In the genomic region with DNA sequence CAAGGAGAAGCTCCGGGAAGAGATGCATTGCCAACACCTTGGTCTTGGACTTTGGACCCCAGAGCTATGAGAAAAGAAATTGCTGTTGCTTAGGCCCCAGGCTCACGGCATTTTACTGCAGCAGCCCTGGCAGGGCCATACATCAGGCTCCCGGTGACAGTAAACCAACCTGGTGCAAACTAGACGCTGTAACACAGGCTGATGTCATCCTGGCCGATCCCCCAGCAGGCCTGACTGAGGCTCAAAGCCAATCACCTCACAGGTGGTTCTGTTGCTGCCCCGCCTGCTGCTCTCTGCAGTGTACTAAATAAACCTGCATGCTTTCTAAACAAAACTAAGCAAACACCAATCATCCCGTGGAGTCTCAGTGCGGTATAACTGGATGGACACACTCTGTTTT, we compare ENCODE assay signal across 11 mouse cellular contexts. TPM values are rescaled to one million over a fixed set of nuclear protein-coding genes. Genes with fewer than 3 reads are reported as not detected.
A peak's percentile ranks its signal among the peaks of the same experiment; 100 is the strongest.
DNase-seq lines count a peak whose midpoint lies in the region; ATAC-seq and TF ChIP-seq lines count a peak whose summit lies in the region.
"Had no signal": no experiment of that assay in that cellular context is flagged by ENCODE, and none has a peak within 500 bp of the region (broad histone marks: within the 10 kb centered on the region; RNA-seq: fewer than 3 reads in every experiment).

No protein-coding gene starts in this region.

- H3K4me3 ChIP-seq in heart, postnatal 0 days (ENCODE audit: low read depth, low read length) = no peak overlapping the region
- no peak overlapping the region for H3K4me3 ChIP-seq in embryonic facial prominence, embryonic 12.5 days
- no peak overlapping the region for H3K4me3 ChIP-seq in limb, embryonic 10.5 days
- H3K4me3 ChIP-seq: liver, embryonic 12.5 days; neural tube, embryonic 12.5 days; stomach, embryonic 15.5 days had no signal

- no peak for ATAC-seq in heart, postnatal 0 days (ENCODE audit: insufficient read depth, low read depth)
- ATAC-seq in embryonic facial prominence, embryonic 12.5 days (ENCODE audit: insufficient number of reproducible peaks, insufficient read depth, low FRiP score, low TSS enrichment) = no peak
- ATAC-seq: liver, embryonic 12.5 days had no signal

- H3K27ac ChIP-seq in heart, postnatal 0 days (ENCODE audit: low read depth) = 0 out of 2 replicates have a peak overlapping the region, but pooled peaks have one; percentile 81
- H3K27ac ChIP-seq in embryonic facial prominence, embryonic 12.5 days = peak overlapping the region; percentile 30
- H3K27ac ChIP-seq in limb, embryonic 10.5 days = peak overlapping the region; percentile 33; the same call in 1 of the 2 replicates
- H3K27ac ChIP-seq: liver, embryonic 12.5 days; neural tube, embryonic 12.5 days; stomach, embryonic 15.5 days had no signal

- no peaks in the 10 kb centered on the region for H3K9me3 ChIP-seq in heart, postnatal 0 days (replicated peaks; ENCODE audit: control insufficient read depth, low read length)
- no peaks in the 10 kb centered on the region for H3K9me3 ChIP-seq in embryonic facial prominence, embryonic 12.5 days
- no peaks in the 10 kb centered on the region for H3K9me3 ChIP-seq in limb, embryonic 10.5 days (replicated peaks)
- H3K9me3 ChIP-seq: liver, embryonic 12.5 days; neural tube, embryonic 12.5 days; stomach, embryonic 15.5 days had no signal

- no peaks in the 10 kb centered on the region for H3K36me3 ChIP-seq in heart, postnatal 0 days (replicated peaks; ENCODE audit: control insufficient read depth, insufficient read depth, low read length)
- H3K36me3 ChIP-seq in embryonic facial prominence, embryonic 12.5 days = no peaks in the 10 kb centered on the region
- H3K36me3 ChIP-seq in limb, embryonic 10.5 days = peaks cover 4% of the 10 kb centered on the region; the same call in 1 of the 2 replicates
- H3K36me3 ChIP-seq: liver, embryonic 12.5 days; neural tube, embryonic 12.5 days; stomach, embryonic 15.5 days had no signal

- H3K9ac ChIP-seq in heart, postnatal 0 days (replicated peaks; ENCODE audit: low read depth, low read length) = no peak overlapping the region
- H3K9ac ChIP-seq in embryonic facial prominence, embryonic 12.5 days = no peak overlapping the region
- H3K9ac ChIP-seq: liver, embryonic 12.5 days; neural tube, embryonic 12.5 days; stomach, embryonic 15.5 days had no signal

- WGBS in heart, postnatal 0 days = 49% methylated on average over 8 of the region's 8 CpGs
- WGBS in embryonic facial prominence, embryonic 12.5 days = 65% methylated on average over 8 of the region's 8 CpGs
- WGBS in limb, embryonic 10.5 days = 47% methylated on average over 8 of the region's 8 CpGs

- DNase-seq in heart, postnatal 0 days (ENCODE audit: low spot score) = no peak
- no peak for DNase-seq in heart, postnatal 10 days
- DNase-seq in brain, adult 2 months (ENCODE audit: low read depth, low spot score) = peak; percentile 58
- DNase-seq in limb, embryonic 10.5 days (ENCODE audit: low spot score) = no peak
- DNase-seq in adrenal gland, adult 18-20 months (ENCODE audit: low spot score in 2 of 2) = no peak
- DNase-seq in lung, postnatal 4 days = no peak
- DNase-seq: heart, postnatal 14 days had no signal

- H3K27me3 ChIP-seq in heart, postnatal 0 days (ENCODE audit: control insufficient read depth, insufficient read depth, low read length) = no peaks in the 10 kb centered on the region
- H3K27me3 ChIP-seq in embryonic facial prominence, embryonic 12.5 days = no peaks in the 10 kb centered on the region
- H3K27me3 ChIP-seq in limb, embryonic 10.5 days (ENCODE audit: low read depth, poor library complexity, severe bottlenecking) = no peaks in the 10 kb centered on the region
- H3K27me3 ChIP-seq: neural tube, embryonic 12.5 days; stomach, embryonic 15.5 days had no signal

- H3K4me2 ChIP-seq in heart, postnatal 0 days (ENCODE audit: low read depth, low read length) = no peak overlapping the region
- no peak overlapping the region for H3K4me2 ChIP-seq in embryonic facial prominence, embryonic 12.5 days (replicated peaks)
- H3K4me2 ChIP-seq: liver, embryonic 12.5 days; neural tube, embryonic 12.5 days; stomach, embryonic 15.5 days had no signal

- intact Hi-C loops in heart, postnatal 10 days (cut with DNase I) = no loop called here

- H3K4me1 ChIP-seq in heart, postnatal 0 days (ENCODE audit: control insufficient read depth, insufficient read depth) = peaks cover 54% of the 10 kb centered on the region
- peaks cover 34% of the 10 kb centered on the region for H3K4me1 ChIP-seq in embryonic facial prominence, embryonic 12.5 days
- H3K4me1 ChIP-seq in limb, embryonic 10.5 days = peaks cover 62% of the 10 kb centered on the region

- TF ChIP-seq CTCF in heart, postnatal 0 days (IDR thresholded peaks at IDR 0.05; ENCODE audit: low read depth) = no peak

- TF ChIP-seq EP300 in heart, postnatal 0 days (IDR thresholded peaks at IDR 0.05; ENCODE audit: low read depth) = no peak

RNA-seq across cellular contexts. Expression of a gene that starts 9.1 kb away (rescaled TPM):
- 6.3 and 17.9 TPM in 2 replicates for total RNA-seq in heart, postnatal 0 days (2014; rRNA removed; ENCODE audit: low replicate concordance)
- 20.0 and 21.7 TPM in 2 replicates for polyA plus RNA-seq in heart, postnatal 0 days (2015; fragmentation: Nextera tagmentation; extraction: Ambion mirVana)
- 10 to 100 TPM; 43.3 to 48.7 TPM for total RNA-seq in heart, postnatal 10 days (2021)
- polyA plus RNA-seq in embryonic facial prominence, embryonic 12.5 days (2016; fragmentation: Nextera tagmentation; extraction: Ambion mirVana) = 31.7 and 34.1 TPM in 2 replicates
- 13.9 and 14.9 TPM in 2 replicates for polyA plus RNA-seq in limb, embryonic 10.5 days (2016; fragmentation: Nextera tagmentation; extraction: Ambion mirVana)
- 10 to 100 TPM; 44.3 to 55.9 TPM for total RNA-seq in adrenal gland, adult 18-20 months (2021)

RNA-seq across cellular contexts. Expression of a gene that starts 24.4 kb away (rescaled TPM):
- total RNA-seq in heart, postnatal 0 days (2014; rRNA removed; ENCODE audit: low replicate concordance) = 39.2 and 63.2 TPM in 2 replicates
- polyA plus RNA-seq in heart, postnatal 0 days (2015; fragmentation: Nextera tagmentation; extraction: Ambion mirVana) = 77.1 and 77.6 TPM in 2 replicates
- total RNA-seq in heart, postnatal 10 days (2021) = 10 to 100 TPM; 32.0 to 35.1 TPM
- polyA plus RNA-seq in embryonic facial prominence, embryonic 12.5 days (2016; fragmentation: Nextera tagmentation; extraction: Ambion mirVana) = 63.7 and 71.2 TPM in 2 replicates
- 56.5 and 59.5 TPM in 2 replicates for polyA plus RNA-seq in limb, embryonic 10.5 days (2016; fragmentation: Nextera tagmentation; extraction: Ambion mirVana)
- 10 to 100 TPM; 32.2 to 32.7 TPM for total RNA-seq in adrenal gland, adult 18-20 months (2021)

RNA-seq across cellular contexts. Expression of a gene that starts 24.5 kb away (rescaled TPM):
- 24.8 and 29.6 TPM in 2 replicates for total RNA-seq in heart, postnatal 0 days (2014; rRNA removed; ENCODE audit: low replicate concordance)
- polyA plus RNA-seq in heart, postnatal 0 days (2015; fragmentation: Nextera tagmentation; extraction: Ambion mirVana) = 35.3 and 43.1 TPM in 2 replicates
- 10 to 100 TPM; 33.3 to 37.8 TPM for total RNA-seq in heart, postnatal 10 days (2021)
- 79.2 and 80.5 TPM in 2 replicates for polyA plus RNA-seq in embryonic facial prominence, embryonic 12.5 days (2016; fragmentation: Nextera tagmentation; extraction: Ambion mirVana)
- 93.1 and 111 TPM in 2 replicates for polyA plus RNA-seq in limb, embryonic 10.5 days (2016; fragmentation: Nextera tagmentation; extraction: Ambion mirVana)
- total RNA-seq in adrenal gland, adult 18-20 months (2021) = 10 to 100 TPM; 42.2 to 52.6 TPM

RNA-seq across cellular contexts. Expression of a gene that starts 33.5 kb away (rescaled TPM):
- total RNA-seq in heart, postnatal 0 days (2014; rRNA removed; ENCODE audit: low replicate concordance) = 23.2 and 46.3 TPM in 2 replicates
- polyA plus RNA-seq in heart, postnatal 0 days (2015; fragmentation: Nextera tagmentation; extraction: Ambion mirVana) = 44.5 and 49.7 TPM in 2 replicates
- 10 to 100 TPM; 41.7 to 43.6 TPM for total RNA-seq in heart, postnatal 10 days (2021)
- polyA plus RNA-seq in embryonic facial prominence, embryonic 12.5 days (2016; fragmentation: Nextera tagmentation; extraction: Ambion mirVana) = 47.8 and 51.2 TPM in 2 replicates
- 17.9 and 22.5 TPM in 2 replicates for polyA plus RNA-seq in limb, embryonic 10.5 days (2016; fragmentation: Nextera tagmentation; extraction: Ambion mirVana)
- total RNA-seq in adrenal gland, adult 18-20 months (2021) = 10 to 100 TPM; 39.3 to 42.3 TPM

RNA-seq across cellular contexts. Expression of a gene that starts 34.2 kb away (rescaled TPM):
- 157 and 211 TPM in 2 replicates for total RNA-seq in heart, postnatal 0 days (2014; rRNA removed; ENCODE audit: low replicate concordance)
- polyA plus RNA-seq in heart, postnatal 0 days (2015; fragmentation: Nextera tagmentation; extraction: Ambion mirVana) = 349 and 359 TPM in 2 replicates
- 100 to 1,000 TPM; 196 to 197 TPM for total RNA-seq in heart, postnatal 10 days (2021)
- polyA plus RNA-seq in embryonic facial prominence, embryonic 12.5 days (2016; fragmentation: Nextera tagmentation; extraction: Ambion mirVana) = 915 and 968 TPM in 2 replicates
- 925 and 971 TPM in 2 replicates for polyA plus RNA-seq in limb, embryonic 10.5 days (2016; fragmentation: Nextera tagmentation; extraction: Ambion mirVana)
- total RNA-seq in adrenal gland, adult 18-20 months (2021) = 100 to 1,000 TPM; 228 to 275 TPM

Comparison
In these comparisons a context has a peak if more than half of its experiments do, and no peak if none do; other contexts are left out.
1. H3K27ac ChIP-seq: peak in every context shown above with its lines; median percentile 81 in heart, postnatal 0 days; 33 in limb, embryonic 10.5 days; 30 in embryonic facial prominence, embryonic 12.5 days.